Mouse (Mus musculus): ENCODE data around the gene Atf6b. TPM values are rescaled to one million over a fixed set of nuclear protein-coding genes. Genes with fewer than 3 reads are reported as not detected.

Gene Atf6b
- 31.2 TPM for polyA plus RNA-seq (2014; fragmentation: Illumina TruSeq; extraction: RNeasy Lipid Tissue Mini Kit (QIAGEN cat#74804); ENCODE audit: insufficient read depth, low read depth, low replicate concordance)

DNA sequence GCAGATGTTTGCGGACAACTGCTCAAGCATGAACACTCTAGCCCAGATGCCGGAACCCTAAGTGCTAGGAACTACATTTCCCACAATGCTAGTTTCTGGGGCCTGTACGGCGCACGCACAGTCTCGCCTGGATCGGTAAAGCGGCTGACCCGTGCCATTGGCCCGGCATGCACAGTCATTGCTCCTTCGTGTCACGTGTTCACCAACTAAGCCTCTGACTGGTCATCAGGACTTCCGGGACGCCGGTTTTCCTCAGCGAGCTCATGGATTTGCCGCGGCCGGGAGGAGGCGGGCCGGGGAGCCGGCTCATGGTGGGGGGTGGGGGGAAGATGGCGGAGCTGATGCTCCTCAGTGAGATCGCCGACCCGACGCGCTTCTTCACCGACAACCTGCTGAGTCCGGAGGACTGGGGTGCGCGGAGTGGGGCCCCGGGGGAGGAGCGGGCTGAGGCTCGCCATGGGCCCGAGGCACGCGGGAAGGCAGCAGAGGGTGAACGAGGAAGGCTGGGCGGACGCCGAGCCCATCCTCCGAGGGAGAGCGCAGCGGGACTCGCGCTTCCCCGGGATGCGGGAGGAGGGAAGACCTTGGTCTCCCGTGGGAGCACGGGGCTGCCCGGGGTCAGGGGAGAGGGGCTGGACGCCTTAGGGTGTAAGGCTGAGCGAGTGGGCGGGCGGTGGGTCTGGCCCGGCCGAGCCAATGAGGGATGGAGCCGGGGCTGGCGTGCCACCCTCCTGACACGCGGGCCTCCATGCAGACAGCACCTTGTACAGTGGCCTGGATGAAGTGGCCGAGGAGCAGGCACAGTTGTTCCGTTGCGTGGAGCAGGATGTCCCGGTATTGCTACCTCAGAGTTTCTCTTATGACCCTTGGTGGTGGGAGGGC, at the start of gene Atf6b:
TSS of gene Atf6b (plus strand) at position 241 of the 882 bp plus-strand sequence.

DNA sequence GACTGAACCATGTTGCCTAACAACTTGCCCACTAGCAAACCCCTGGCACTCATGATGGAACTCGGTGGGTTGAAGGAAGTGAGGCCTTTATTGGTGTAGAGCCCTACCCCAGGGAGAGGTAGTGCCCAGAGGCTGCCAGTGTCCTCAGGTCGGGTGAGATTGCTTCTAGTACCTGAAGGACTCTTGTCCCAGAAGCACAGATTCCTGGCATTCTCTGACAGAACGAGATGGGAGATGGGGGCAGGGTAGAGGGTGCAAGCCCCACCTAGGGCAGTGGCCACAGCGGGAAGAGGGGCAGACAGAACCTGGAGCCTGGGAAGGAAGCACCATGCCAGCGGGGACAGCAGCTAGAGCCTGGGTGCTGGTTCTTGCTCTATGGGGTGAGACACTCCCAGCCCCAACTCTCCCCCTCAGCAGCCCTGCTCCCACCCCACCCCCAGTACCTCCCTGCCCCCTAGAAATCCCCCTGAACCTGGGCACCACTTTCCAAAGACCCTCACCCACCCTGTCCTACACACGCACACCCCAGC, 49.3 kb upstream of the Atf6b start, which contains the start of gene Ager:
TSS of gene Ager (plus strand) at position 297 of the 530 bp plus-strand sequence.

DNA sequence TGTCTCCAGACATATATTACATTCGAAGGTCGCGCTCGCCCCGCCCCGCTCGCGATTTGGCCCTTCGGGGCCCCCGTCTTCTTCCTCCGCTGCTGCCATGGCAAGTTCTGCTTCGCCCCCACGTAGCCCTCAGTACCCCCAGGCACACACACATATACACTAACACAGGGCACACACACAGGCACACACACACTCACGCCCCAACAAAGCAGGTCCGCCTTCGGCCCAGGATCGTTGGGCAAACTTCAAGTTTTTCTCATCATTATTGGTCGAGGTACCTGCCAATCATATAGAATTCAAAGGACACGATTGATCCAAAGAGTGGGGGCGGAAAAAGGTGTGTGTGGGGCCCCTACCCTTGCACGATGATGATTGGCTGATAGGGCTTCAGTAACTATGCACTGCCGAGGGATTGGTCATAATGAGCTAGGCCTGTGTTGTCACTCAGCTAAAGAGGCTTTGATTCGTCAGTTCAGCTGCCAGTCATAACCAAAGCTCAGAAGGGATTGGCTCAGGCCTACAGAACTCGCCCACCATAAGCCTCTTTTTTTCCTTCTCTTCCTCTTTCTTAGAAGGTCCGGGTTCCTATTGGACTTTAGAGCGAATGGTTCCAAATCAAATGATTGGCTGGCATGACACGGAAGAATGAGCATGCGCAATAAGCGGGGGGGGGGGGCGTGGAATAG, 43.4 kb upstream of the Atf6b start, which contains the start of gene Rnf5:
TSS of gene Rnf5 (minus strand) at position 316 of the 686 bp plus-strand sequence.

DNA sequence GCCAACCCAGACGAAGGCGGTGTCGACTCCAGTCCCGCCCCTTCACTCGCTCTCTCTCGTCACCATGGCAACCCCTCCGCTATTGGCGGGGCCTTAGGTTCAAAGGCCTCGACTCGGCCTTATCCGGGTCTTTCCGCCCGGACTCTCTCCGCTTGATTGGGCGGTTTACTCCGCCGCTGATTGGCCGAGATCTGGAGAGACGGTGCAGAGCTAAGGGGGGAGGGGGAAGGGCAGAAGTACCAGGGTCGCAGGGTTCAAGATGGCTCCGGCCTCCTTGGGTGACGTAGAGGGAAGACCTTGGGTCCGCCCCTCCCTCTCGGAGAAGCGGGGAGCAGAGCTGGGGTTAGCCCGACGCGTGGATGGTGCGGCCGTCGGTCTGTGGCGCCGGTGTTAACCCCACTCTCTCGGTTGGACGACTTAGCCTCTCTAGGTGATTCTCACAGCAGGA, 42.9 kb upstream of the Atf6b start, which contains the start of gene Agpat1:
TSS of gene Agpat1 (plus strand) at position 202 of the 448 bp plus-strand sequence.

DNA sequence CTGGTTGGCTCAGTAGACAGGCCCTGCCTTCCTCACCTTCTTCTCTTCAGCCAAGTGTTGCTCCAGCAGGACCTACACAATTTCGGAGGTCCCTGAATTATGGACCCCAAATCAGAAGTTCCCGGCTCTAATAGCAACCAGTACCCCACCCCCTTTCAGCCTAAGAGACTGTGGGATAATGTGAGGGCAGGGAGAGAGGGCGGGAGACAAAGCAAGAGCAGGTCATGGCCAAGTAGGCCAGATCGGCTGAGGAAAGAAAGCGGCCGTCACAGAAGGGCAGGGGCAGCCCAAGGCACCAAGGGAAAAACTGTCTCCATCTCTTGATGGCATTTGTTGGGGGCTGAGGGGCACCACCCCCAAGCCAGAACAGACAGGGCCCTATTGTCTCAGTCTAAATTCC, 31.1 kb upstream of the Atf6b start, which contains the start of gene Egfl8:
TSS of gene Egfl8 (minus strand) at position 101 of the 400 bp plus-strand sequence.

DNA sequence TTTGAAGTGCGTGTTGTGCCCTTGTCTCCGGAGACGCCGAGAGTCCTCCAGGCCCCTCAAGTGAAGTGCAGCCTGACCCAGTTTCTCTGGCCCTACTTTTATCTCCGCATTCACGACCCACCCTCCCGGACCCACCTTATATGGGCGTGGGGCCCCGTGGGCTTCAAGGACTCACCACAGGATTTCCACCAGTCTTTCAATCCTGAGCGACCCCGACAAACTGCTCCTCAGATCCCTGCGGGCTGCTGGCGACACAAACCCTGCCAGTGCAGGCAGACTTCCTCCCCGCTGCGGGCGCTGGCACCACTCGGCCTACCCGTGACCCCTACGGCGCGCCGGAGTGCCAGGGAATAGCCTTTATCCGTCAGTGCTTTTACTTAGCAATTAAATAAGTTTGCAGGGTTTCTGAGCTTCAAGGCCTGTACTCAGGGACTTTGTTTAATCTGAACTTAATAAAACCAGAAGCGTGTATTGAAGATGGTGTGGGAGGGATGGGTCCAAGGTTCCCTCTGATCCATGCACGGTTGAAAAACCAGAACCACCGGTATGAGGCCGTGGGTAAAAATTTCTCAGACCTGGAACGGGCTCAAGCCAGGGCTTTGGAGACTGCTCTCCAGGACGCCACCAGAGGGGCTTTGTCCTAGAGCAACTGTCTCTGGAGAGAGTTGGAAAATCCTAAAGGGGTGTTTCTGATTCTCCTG, 18.9 kb upstream of the Atf6b start, which contains the start of gene Ppt2:
TSS of gene Ppt2 (minus strand) at position 568 of the 701 bp plus-strand sequence.

DNA sequence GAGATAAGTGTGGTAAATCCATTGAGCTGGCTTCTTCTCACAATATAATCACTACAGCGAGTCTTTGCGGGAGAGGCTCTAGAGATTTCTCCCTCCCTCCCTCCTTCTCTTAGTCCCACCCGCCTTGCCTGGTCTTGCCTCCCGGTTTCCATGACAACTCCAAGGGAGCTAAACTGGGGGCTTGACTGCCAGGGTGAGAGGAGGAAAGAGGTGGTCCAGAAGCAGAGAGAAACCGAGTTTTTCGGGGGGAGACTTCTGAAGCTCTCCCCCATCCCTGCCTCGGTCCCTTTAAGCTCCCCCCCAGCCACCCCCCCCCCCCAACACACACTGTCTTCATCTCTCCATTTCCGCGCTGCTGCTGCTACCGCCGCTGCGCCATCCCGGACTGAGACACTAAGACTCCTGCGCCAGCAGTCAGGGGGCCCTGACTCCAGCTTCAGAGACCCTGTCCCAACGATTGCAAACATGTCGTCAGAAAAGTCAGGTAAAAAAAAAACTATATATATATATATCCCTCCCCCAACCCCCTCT, 17.7 kb upstream of the Atf6b start, which contains the start of gene Prrt1:
TSS of gene Prrt1 (plus strand) at position 313 of the 531 bp plus-strand sequence.

DNA sequence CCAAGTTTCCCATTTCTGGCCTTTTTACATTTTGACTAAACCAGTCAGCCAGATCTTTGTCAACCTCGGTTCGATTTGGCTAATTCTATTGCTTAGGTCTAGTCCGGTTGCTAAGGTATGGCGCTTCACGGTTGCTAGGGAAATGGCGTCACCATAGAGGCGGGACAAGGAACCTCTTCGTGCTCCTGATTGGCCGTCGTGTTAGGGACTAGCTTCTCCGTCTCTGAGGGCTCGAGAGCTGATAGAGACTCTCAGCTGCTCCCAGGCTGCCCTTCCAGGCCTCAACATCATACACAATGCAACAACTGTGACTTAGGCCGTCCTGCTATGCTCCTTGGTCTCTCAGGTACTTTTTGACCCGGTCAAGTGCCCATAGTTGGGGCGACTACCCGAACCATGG, 2.3 kb upstream of the Atf6b start, which contains the start of gene Fkbpl:
TSS of gene Fkbpl (plus strand) at position 157 of the 400 bp plus-strand sequence.

DNA sequence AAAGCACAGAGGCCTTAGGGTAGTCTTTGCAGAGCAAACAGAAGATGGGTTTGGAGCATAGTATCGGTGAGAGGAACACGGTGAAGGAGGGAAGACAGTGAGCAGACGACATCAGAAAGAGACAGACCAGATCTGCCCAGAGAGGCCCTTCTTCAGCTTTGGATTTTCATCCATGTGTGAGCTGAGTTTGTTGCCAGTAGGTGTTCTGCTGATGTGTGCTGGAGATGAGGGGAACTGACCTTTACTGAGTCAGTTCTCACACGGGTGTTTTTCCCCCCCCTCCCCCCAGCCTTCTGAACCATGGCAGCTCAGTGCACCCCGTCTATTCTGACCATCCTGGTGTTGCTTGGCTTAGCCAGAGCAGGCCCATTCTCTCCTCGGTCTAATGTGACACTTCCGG, 23.3 kb downstream of the Atf6b start, which contains the start of gene Tnxb:
TSS of gene Tnxb (plus strand) at position 301 of the 400 bp plus-strand sequence.

Other genes with a start within 250 kb of the Atf6b start
- 0.24 TPM for gene BC051142, start 248.3 kb upstream of the Atf6b start, polyA plus RNA-seq (2014; fragmentation: Illumina TruSeq; extraction: RNeasy Lipid Tissue Mini Kit (QIAGEN cat#74804); ENCODE audit: insufficient read depth, low read depth, low replicate concordance)
- not detected for gene Btnl4, start 169.8 kb upstream of the Atf6b start, polyA plus RNA-seq (2014; fragmentation: Illumina TruSeq; extraction: RNeasy Lipid Tissue Mini Kit (QIAGEN cat#74804); ENCODE audit: insufficient read depth, low read depth, low replicate concordance)
- not detected for gene Btnl6, start 129.8 kb upstream of the Atf6b start, polyA plus RNA-seq (2014; fragmentation: Illumina TruSeq; extraction: RNeasy Lipid Tissue Mini Kit (QIAGEN cat#74804); ENCODE audit: insufficient read depth, low read depth, low replicate concordance)
- 20.4 TPM for gene Notch4, start 82.9 kb upstream of the Atf6b start, polyA plus RNA-seq (2014; fragmentation: Illumina TruSeq; extraction: RNeasy Lipid Tissue Mini Kit (QIAGEN cat#74804); ENCODE audit: insufficient read depth, low read depth, low replicate concordance)
- 40.6 TPM for gene Gpsm3, start 57.3 kb upstream of the Atf6b start, polyA plus RNA-seq (2014; fragmentation: Illumina TruSeq; extraction: RNeasy Lipid Tissue Mini Kit (QIAGEN cat#74804); ENCODE audit: insufficient read depth, low read depth, low replicate concordance)
- 32.4 TPM for gene Pbx2, start 55.9 kb upstream of the Atf6b start, polyA plus RNA-seq (2014; fragmentation: Illumina TruSeq; extraction: RNeasy Lipid Tissue Mini Kit (QIAGEN cat#74804); ENCODE audit: insufficient read depth, low read depth, low replicate concordance)
- gene Ager, start 49.3 kb upstream of the Atf6b start, polyA plus RNA-seq (2014; fragmentation: Illumina TruSeq; extraction: RNeasy Lipid Tissue Mini Kit (QIAGEN cat#74804); ENCODE audit: insufficient read depth, low read depth, low replicate concordance) = 2,693 TPM
- gene Rnf5, start 43.5 kb upstream of the Atf6b start, polyA plus RNA-seq (2014; fragmentation: Illumina TruSeq; extraction: RNeasy Lipid Tissue Mini Kit (QIAGEN cat#74804); ENCODE audit: insufficient read depth, low read depth, low replicate concordance) = 48.1 TPM
- gene Agpat1, start 42.9 kb upstream of the Atf6b start, polyA plus RNA-seq (2014; fragmentation: Illumina TruSeq; extraction: RNeasy Lipid Tissue Mini Kit (QIAGEN cat#74804); ENCODE audit: insufficient read depth, low read depth, low replicate concordance) = 36.8 TPM
- 4.1 TPM for gene Egfl8, start 31.2 kb upstream of the Atf6b start, polyA plus RNA-seq (2014; fragmentation: Illumina TruSeq; extraction: RNeasy Lipid Tissue Mini Kit (QIAGEN cat#74804); ENCODE audit: insufficient read depth, low read depth, low replicate concordance)
- gene Ppt2, start 18.6 kb upstream of the Atf6b start, polyA plus RNA-seq (2014; fragmentation: Illumina TruSeq; extraction: RNeasy Lipid Tissue Mini Kit (QIAGEN cat#74804); ENCODE audit: insufficient read depth, low read depth, low replicate concordance) = 30.7 TPM
- 1.6 TPM for gene Prrt1, start 17.6 kb upstream of the Atf6b start, polyA plus RNA-seq (2014; fragmentation: Illumina TruSeq; extraction: RNeasy Lipid Tissue Mini Kit (QIAGEN cat#74804); ENCODE audit: insufficient read depth, low read depth, low replicate concordance)
- gene Fkbpl, start 2.4 kb upstream of the Atf6b start, polyA plus RNA-seq (2014; fragmentation: Illumina TruSeq; extraction: RNeasy Lipid Tissue Mini Kit (QIAGEN cat#74804); ENCODE audit: insufficient read depth, low read depth, low replicate concordance) = 6.8 TPM
- 7.5 TPM for gene Tnxb, start 23.4 kb downstream of the Atf6b start, polyA plus RNA-seq (2014; fragmentation: Illumina TruSeq; extraction: RNeasy Lipid Tissue Mini Kit (QIAGEN cat#74804); ENCODE audit: insufficient read depth, low read depth, low replicate concordance)
- 122 TPM for gene C4b, start 96.7 kb downstream of the Atf6b start, polyA plus RNA-seq (2014; fragmentation: Illumina TruSeq; extraction: RNeasy Lipid Tissue Mini Kit (QIAGEN cat#74804); ENCODE audit: insufficient read depth, low read depth, low replicate concordance)
- gene Cyp21a1, start 157.4 kb downstream of the Atf6b start, polyA plus RNA-seq (2014; fragmentation: Illumina TruSeq; extraction: RNeasy Lipid Tissue Mini Kit (QIAGEN cat#74804); ENCODE audit: insufficient read depth, low read depth, low replicate concordance) = not detected
- 27.3 TPM for gene Stk19, start 189.8 kb downstream of the Atf6b start, polyA plus RNA-seq (2014; fragmentation: Illumina TruSeq; extraction: RNeasy Lipid Tissue Mini Kit (QIAGEN cat#74804); ENCODE audit: insufficient read depth, low read depth, low replicate concordance)
- 27.5 TPM for gene Dxo, start 189.9 kb downstream of the Atf6b start, polyA plus RNA-seq (2014; fragmentation: Illumina TruSeq; extraction: RNeasy Lipid Tissue Mini Kit (QIAGEN cat#74804); ENCODE audit: insufficient read depth, low read depth, low replicate concordance)
- 19.3 TPM for gene Skiv2l, start 203.1 kb downstream of the Atf6b start, polyA plus RNA-seq (2014; fragmentation: Illumina TruSeq; extraction: RNeasy Lipid Tissue Mini Kit (QIAGEN cat#74804); ENCODE audit: insufficient read depth, low read depth, low replicate concordance)
- 30.3 TPM for gene Nelfe, start 203.2 kb downstream of the Atf6b start, polyA plus RNA-seq (2014; fragmentation: Illumina TruSeq; extraction: RNeasy Lipid Tissue Mini Kit (QIAGEN cat#74804); ENCODE audit: insufficient read depth, low read depth, low replicate concordance)
- gene Cfb, start 215.4 kb downstream of the Atf6b start, polyA plus RNA-seq (2014; fragmentation: Illumina TruSeq; extraction: RNeasy Lipid Tissue Mini Kit (QIAGEN cat#74804); ENCODE audit: insufficient read depth, low read depth, low replicate concordance) = 38.7 TPM
- 4.5 TPM for gene Zbtb12, start 232.3 kb downstream of the Atf6b start, polyA plus RNA-seq (2014; fragmentation: Illumina TruSeq; extraction: RNeasy Lipid Tissue Mini Kit (QIAGEN cat#74804); ENCODE audit: insufficient read depth, low read depth, low replicate concordance)
- not detected for gene Gm20547, start 234.9 kb downstream of the Atf6b start, polyA plus RNA-seq (2014; fragmentation: Illumina TruSeq; extraction: RNeasy Lipid Tissue Mini Kit (QIAGEN cat#74804); ENCODE audit: insufficient read depth, low read depth, low replicate concordance)

Data from lung, adult 10 weeks (tissue).